Mouse (Mus musculus) urinary bladder, postnatal 10 days (tissue): Measurements from ENCODE around the gene Tex9.

Source experiments
- DNase-seq: peaks from one replicate; pipeline ENCODE4 v3.0.0; 2022; ENCODE audit warnings: low spot score

Gene Tex9

DNA sequence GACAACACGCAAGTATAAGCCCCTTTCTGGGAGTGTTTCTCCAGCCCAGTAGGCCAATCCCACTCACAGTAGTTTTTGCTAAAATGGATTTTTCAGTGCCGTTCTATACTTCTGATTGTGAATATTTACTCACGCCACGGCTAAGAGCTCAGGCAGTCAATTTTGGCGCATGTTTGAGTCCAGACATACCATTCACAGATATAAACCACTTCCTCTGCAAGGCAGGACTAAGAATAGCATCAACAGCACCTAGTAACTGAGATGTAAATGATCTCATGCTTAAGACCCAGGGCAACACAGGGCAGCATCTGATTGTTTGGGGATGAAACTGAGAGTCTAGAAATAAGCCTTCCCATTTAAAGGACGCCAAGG is at the start of gene Tex9:
Gene Tex9 (minus strand): TSS at position 19 of the 372 bp plus-strand sequence.
- DNase-seq, result no peak

DNA sequence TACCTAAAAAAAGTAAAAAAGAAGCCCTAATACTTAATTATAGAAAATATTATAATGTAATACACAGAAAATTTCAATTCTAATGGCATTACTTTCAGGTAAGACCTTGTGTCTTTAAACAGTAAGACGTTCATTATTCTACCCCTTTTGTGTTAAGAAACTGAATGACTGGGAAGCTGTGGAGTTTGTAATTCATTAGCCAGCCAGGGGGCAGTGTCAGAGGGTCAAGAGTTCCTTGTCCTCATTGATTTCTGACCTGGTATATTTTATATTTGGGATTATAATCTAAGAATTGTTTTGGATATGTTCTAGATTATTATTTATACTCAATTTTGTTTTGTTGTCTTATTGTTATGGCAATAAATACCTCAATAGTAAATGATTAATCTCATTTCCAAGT is 45.1 kb upstream of the Tex9 start:
- DNase-seq, result no peak

DNA sequence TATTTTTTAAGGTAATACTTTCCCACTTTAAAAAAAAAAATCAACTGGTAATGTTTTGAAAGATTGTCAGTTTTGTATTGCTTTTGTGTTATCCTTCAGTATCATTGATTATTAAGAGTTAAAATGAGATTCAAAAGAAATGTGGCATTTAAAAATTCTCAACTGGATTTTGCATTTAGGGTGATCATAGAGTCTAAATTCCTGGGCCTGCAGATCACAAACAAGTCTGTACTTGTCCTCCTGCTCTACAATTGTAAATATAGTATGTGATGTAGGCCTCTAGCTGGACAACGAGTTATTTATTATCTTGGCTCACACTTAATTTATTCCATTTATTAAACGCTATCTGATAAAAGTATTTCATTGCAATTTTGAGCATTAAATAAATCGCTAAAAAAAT is 43.4 kb upstream of the Tex9 start:
- DNase-seq, result no peak

GRCm38 (mm10) chr9:72534985-72535384 is 43.0 kb upstream of the Tex9 start:
- no peak for DNase-seq

DNA sequence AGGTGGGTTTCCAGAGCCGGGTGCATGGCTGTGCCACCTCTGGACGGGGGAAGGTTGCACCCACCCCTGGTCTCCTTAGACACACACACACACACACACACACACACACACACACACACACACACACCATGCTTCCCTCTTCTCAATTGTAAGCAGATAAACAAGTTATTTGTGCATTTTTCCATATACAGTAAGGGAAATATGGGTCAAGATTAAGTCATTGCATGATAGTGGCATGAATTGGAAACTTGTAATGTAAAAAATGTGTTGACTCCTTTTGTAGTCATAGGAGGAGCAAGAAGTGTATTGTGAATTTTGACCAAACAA is 41.0 kb upstream of the Tex9 start:
- no peak for DNase-seq

- peak; percentile 11 for DNase-seq
Measured at GRCm38 (mm10) chr9:72532381-72533088, 40.5 kb upstream of the Tex9 start.

GRCm38 (mm10) chr9:72531996-72532380 is 40.0 kb upstream of the Tex9 start, which contains the start of gene Rfx7:
Gene Rfx7, plus strand, starts transcription at chr9:72532240.
- peak; percentile 14 for DNase-seq

- peak; percentile 24 for DNase-seq
Measured at GRCm38 (mm10) chr9:72531291-72531995, 39.4 kb upstream of the Tex9 start.

- DNase-seq, result no peak
Measured at GRCm38 (mm10) chr9:72530824-72531223, 38.8 kb upstream of the Tex9 start.

DNA sequence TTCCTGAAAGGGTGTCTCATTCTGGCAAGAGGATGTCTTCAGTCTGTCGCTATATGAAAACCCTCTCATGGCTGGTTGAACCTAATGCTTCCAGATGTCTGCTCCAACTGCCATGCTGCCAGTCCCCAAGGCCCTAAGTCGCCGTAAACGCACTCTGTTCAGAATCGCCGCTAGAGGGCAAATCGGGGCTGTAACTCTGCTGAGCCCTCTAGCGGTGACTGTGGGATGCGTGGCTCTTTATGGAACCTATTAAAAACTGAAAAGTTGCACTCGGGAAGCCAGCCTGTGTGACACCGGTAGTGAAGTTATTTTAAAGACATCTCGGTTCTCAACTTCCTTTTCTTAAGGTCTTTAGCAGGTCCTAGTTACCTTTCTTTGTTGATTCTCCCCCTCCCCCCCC is 38.2 kb upstream of the Tex9 start:
- peak; percentile 53 for DNase-seq

DNA sequence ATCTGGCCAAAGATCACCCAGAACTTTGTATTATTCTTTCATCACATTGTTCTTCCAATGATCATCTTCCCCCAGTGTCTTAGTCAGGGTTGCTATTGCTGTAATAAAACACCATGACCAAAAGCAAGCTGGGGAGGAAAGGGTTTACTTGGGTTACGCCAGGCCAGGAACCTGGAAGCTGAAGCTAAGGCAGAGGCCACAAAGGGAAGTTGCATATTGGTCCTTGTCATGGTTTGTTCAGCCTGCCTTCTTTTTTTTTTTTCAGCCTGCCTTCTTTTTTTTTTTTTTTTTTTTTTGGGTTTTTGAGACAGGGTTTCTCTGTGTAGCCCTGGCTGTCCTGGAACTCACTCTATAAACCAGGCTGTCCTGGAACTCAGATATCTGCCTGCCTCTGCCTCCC is 34.1 kb upstream of the Tex9 start:
- no peak for DNase-seq

DNA sequence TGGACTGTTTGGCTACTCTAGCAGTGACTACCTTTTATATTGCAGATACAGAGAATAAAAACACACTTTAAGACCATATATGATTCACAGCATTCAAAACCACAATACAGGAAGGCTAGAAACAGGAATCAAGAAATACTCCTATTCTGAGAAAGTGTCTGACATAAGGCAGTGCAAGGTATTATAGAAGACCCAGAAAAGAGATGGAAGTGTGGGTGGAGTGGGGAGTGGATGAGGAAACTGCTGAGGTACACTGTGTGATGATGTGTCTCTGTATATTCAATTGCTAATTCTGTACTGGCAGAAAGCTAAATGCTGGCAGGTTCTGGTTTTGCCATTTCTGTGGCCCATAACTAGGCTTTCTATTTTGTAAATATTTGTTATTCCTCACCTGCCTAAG is 28.8 kb upstream of the Tex9 start:
- DNase-seq, result no peak

- no peak for DNase-seq
Measured at GRCm38 (mm10) chr9:72519246-72519645, 27.2 kb upstream of the Tex9 start.

GRCm38 (mm10) chr9:72515366-72515765 is 23.4 kb upstream of the Tex9 start:
- no peak for DNase-seq

DNA sequence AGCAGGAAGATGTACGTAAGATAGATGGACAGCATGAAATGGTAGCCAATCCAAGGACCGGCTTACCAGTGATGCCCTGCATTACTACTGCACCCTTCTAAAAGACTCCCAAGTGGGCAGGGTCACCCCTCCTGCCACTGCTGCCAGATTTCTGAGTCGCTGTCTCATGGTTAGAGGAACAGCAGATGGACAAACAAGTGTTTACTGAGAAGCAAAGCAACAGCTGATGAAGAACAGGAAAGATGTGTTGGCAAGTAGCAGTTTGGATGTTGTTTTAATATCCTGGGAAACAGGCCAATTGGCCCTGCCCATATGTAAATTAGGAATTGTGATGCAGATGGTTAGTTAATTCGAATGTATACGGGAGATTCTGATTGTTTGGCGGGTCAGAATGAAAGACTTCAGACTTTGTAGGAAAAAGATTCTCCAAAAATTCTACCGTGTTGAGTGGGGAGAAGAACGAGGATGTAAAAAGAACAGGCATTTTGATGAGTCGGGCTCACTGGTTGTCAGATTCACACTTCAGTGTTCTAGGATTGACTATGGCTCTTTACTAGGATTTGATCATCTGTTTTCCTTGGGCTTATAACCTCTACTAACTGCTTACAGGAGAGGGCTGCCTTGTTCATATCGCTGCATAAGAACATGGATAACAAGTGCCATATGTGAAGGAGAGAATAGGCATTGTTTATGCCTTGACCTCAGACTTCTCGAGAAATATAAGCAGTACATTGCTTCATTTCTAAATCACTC is 20.4 kb upstream of the Tex9 start:
- no peak for DNase-seq

DNA sequence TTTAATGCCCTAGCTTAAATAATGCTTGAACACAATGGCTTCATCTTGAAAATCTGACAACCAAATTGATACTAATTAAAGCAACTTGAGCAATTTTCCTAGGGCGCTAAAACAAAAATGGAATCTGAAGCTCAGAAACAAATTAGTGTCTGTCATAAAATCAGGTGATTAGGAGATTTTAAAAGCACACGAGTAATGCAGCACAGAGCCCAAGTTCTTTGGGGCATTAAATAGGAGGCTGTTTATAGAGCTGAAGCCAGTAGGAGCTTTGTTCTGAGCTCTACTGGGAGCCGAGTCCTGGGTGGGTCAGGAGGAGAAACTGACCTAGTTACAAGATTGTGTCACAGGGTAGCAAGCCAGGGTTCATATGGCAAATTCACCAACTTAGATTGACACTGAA is 5.2 kb upstream of the Tex9 start:
- DNase-seq, result no peak

GRCm38 (mm10) chr9:72496691-72497090 is 4.7 kb upstream of the Tex9 start:
- DNase-seq, result no peak

DNA sequence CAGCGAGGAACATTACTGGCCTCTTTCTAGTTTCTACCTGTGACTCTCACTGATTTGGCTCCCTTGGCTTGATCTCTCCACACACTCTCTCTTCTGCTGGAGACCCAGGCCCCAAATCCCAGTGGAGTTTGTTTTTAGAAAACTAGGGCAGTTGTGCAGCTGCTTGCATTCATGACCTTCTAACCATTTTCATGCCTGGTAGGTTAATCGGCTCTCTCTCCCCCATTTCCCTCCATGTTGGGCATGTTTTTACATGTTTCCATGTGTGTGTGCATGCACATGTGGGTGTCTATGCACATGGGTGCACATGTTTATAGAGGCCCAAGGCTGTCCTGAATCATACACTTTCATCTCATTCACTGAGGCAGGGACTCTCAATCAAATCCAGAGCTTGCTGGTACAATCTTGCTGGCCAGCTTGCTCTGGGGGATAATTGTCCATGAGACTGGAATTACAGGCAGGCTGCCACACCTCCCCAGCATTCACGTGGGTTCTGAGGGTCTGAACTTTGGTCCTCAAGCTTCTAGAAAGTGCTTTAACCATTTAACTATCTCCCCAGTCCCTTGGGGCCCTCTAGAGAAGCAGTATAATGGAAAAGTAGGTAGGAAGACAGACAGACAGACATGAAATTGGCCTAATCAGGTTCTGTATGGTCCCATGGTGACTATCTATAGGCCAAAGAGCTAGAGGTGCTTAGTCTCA is 2.1 kb upstream of the Tex9 start:
- DNase-seq, result no peak

GRCm38 (mm10) chr9:72493465-72493864 is 1.5 kb upstream of the Tex9 start:
- DNase-seq, result no peak

GRCm38 (mm10) chr9:72491559-72492193 is 336 bp downstream of the Tex9 start:
- peak; percentile 76 for DNase-seq

DNA sequence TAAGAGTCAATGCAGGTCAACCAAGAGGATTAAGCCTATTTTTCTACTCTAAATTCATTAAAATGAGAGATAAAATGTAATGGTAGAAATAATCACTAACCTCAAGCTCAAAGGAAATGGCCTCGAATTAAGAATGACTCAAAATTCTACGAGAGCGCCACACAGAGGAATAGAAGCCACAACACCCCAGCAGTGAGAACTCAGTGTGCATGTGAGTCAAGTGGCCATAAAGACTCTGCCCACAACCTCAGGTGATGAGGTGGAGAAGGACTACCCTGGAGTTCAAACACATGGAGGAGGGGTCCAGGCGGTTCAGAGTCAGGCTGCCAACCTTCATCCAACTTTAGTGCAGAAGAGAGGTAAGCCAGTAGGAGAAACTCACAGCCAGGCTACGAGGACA is 2.9 kb downstream of the Tex9 start:
- no peak for DNase-seq

GRCm38 (mm10) chr9:72488523-72488922 is 3.5 kb downstream of the Tex9 start:
- no peak for DNase-seq
